Mouse (Mus musculus) adrenal gland, postnatal 25 days (tissue): ENCODE measurements around the gene Apba2. TPM values are rescaled to one million over a fixed set of nuclear protein-coding genes. Genes with fewer than 3 reads are reported as not detected.

Experiments used
- DNase-seq: peaks from one replicate; pipeline ENCODE4 v3.0.0; 2021; ENCODE audit warnings: mixed read lengths
- total RNA-seq: library from RNA; stranded (reverse); gene quantifications from 2 replicates; pipeline ENCODE4 v1.2.3, GENCODE M21; 2021

Gene Apba2
- total RNA-seq, 1 experiment from 2014 or later: not detected

DNA sequence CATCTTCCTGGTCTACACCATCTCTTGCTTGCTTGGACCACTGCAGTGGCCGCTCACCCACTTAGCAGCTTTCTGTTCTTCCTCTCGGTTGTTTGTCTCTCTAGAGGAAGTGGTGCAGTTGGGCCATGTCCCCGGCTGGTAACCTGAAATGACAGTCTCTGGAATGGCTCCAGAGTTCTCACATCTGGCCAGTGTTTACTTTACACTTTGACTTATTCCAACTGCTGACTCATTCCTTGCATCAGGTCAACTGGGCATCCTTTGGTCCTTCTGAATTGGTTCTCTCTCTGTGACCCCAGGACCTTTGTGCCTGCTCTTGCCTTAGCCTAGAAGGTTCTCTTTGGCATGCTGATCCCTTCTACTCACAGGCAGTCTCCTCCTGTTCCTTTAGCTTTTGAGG is 227.3 kb downstream of the Apba2 start:
- DNase-seq: no peak

GRCm38 (mm10) chr7:64729785-64730184 is 228.3 kb downstream of the Apba2 start:
- peak; percentile 44 for DNase-seq

GRCm38 (mm10) chr7:64739131-64739530 is 237.6 kb downstream of the Apba2 start:
- no peak for DNase-seq

DNA sequence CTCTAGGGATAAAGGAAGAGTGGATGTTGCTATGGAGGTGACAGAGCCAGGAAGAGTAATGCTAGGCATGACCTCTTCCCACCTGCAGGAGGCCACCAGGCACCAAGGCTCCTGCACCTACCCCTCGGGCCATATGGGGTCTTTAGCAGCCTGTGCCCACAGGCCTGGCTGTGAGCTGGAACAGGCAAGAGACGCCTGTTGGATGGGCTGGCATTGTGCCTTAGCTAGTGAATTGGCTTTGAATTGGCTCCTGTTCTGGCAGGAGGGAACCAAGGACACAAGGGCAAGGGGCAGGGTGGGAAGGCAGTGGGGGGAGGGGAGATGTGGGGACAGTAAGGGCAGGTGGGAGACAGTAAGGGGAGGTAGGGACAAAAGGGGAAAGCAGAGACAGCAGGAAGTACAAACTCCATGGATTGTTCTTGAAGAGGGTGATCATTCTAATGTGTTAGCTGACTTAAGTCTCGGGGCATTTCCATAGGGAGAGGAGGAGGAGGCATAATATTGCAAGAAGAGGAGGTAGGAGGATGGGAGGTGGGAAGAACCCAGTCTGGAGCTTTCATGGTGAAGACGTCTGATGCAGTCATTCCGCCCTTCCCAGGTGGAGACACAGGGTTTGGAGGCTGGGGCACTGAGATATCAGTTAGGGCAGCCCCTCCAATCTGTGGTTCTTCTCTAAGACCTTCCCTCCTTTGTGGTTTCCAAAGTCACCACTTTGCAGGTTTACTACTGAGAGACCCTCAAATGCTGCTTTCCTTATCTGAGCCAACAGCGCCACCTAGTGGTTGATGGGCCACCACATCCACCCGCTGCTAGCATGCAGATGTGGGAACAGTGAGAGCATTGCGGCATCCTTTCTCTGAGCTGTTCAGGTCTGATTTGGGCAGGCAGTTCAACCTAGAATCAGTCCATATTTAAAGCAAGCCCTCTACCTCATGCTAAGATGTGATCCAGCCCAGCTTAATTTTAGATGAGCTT is 240.1 kb downstream of the Apba2 start:
- DNase-seq: peak; percentile 73

- no peak for DNase-seq
Observed at GRCm38 (mm10) chr7:64743610-64744009, 242.1 kb downstream of the Apba2 start.

DNA sequence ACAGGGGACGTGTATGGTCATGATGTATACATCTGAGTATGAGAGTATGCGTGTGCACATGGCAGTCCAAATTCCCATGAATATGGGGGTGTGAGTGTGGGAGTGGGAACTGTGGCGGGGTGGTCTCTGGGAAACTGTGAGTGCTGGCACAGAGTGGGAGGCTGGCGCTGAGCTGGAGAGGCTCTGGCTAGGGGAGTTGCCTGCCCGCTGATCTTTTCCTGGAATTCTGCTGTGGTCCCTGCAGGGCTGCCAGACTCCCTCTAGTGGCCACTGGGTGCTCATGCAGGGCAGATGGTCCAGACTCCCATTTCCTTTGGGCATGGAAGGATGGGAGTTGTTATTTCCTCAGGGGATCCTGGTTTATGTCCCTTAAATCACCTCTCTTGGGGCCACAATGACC is 250.0 kb downstream of the Apba2 start:
- peak; percentile 57 for DNase-seq

DNA sequence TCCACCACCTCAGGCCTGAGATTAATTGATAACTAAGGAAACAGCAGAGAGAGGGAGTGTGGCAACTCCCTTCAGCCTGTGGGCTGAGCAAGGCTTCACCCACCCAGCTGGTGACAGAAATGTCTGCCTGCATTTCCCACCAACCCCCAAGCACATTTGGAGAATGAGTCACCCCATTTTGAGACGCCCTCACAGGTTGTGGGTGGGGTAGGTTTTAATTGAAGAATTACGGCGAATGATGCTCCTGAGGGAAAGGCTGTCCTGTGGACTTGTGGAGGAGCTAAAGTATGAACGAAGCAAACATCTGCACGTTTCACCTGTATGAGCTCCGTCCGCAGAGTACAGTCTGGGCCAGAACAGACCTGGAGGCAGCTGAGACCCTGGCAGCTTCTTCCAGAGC is 250.6 kb downstream of the Apba2 start:
- no peak for DNase-seq

DNA sequence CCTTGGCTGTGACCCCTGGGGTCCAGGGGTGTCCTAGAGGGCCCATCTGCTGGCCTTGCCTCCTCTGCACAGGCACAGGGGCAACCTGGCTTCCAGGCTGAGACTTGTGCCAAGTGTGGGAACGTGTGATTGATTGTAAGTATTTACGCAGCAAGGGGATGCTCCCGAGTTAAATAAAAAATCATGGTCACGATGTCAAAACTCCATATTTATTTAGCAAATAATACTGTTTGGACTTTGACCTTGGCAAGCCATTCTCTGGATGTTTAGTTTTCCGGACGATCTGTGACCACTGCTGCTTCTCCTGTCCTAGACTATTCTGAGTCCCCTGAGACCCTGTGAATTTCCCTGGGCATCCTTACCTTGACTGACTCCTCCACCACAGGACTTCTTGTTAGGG is 252.2 kb downstream of the Apba2 start:
- DNase-seq: no peak

- peak; percentile 32 for DNase-seq
Observed at GRCm38 (mm10) chr7:64754161-64754560, 252.7 kb downstream of the Apba2 start.

- no peak for DNase-seq
Observed at GRCm38 (mm10) chr7:64755141-64755540, 253.6 kb downstream of the Apba2 start.

DNA sequence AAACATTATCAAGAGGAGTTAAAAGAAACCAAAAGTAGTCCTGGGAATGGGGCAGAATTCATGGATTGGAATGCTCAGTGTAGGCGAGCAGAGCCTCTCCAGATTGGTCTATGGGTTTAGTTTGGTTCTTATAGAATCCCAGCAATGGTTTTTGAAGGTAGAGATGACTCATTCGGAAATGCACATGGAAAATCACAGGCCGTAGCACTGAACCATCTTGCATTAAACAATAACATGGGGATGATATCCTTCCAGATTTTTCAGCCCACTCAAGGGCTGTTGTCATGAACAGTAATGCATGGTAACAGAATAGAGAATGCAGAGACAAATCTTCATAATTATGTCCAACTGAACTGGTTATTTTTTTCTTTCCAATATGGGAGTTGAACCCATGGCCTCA is 264.1 kb downstream of the Apba2 start:
- DNase-seq: no peak

- no peak for DNase-seq
Observed at GRCm38 (mm10) chr7:64769768-64770167, 268.3 kb downstream of the Apba2 start.

- no peak for DNase-seq
Observed at GRCm38 (mm10) chr7:64770779-64771390, 269.4 kb downstream of the Apba2 start.

DNA sequence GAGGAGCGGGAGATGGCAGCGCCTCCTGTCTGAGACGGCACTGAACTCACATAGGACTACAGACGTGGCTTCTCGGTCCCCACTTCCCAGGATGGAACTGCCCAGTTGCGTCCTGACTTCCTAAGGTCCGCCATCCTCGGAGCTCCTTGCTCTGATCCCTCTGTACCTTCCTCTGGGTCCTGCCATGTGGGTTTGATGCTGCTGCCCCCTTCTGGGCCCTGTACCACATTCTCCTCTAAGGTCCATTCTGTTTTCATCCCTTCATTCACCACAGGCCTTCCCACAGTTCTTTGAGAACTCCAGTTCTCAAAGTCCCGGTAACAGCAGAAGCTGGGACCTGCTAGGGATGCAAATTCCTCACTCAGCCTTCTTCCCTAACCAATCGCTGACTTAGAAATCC is 272.0 kb downstream of the Apba2 start:
- no peak for DNase-seq

GRCm38 (mm10) chr7:64776708-64777489 is 275.4 kb downstream of the Apba2 start:
- no peak for DNase-seq

DNA sequence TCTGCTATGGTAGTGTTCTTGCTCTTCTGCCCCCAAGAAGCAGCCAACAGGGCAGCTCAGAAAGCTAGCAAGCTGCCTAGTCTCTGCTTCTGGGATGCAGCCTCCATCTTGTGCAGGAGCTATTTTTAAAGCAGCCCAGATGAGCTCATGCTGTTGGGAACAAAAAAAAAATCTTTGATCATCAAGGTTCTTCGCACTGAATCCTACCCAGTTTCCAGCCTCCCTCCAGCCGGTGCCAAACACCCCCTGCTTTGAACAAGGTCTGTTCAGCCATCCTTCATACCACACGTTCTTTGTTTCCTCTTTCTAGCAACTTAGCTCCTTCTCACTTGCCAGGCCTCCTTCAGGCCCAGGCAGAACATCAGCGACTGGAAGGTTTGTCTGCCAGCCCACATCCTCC is 278.0 kb downstream of the Apba2 start:
- DNase-seq: no peak

DNA sequence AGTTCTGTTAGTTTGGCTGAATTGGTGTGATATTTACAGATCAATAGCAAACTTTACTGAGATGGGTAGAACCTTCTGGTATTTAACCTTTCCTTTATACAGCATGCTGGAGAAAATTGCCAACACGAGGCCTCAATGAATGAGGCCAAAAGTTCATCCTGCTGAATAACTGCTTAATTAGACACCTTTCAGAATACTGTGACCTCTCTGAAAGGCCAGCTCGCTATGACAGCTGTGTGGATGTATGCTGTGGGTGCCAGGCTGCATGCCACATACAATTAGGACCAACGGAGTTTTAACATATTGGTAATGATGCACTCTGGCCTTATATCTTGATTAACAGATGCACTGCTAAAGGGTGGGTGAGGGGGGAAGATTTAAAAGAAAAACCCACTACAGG is 283.5 kb downstream of the Apba2 start:
- DNase-seq: no peak

DNA sequence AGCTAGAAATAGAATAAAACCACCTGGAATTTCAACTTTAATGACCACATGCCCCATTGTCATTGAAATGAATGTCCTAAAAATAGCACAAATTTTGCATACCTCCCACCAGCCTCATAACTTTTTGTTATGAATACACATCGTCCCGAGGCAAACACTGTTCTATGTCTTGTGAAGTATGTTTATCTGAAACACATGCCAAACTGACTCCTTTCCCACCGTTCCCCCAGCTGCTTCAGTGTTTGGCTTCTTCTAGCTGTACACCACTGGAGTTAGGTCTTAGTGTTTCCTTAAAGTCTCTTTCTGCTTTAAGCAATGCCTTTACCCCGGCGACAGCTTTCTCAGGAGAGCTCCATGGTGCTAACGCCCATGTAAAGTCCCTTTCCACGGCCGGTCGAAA is 289.6 kb downstream of the Apba2 start:
- DNase-seq: no peak

DNA sequence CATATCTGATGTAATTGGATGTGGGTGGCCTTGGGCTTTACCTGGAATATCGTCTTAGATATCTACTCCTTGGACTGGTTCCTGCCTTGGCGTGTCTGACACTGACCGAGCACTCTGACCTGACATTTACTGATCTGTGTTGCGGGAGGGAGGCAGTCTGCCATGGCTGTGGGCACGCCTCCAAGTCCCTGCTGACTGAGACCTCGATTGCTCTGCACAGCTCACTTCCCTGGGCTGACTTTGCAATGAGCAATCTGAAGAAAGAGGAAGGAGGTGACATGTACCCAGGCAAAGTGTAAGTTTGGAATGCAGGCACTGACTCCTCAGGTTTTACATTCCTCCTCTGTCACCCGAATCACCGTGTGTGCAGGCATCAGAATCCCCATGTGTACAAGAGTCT is 290.5 kb downstream of the Apba2 start:
- peak; percentile 91 for DNase-seq

DNA sequence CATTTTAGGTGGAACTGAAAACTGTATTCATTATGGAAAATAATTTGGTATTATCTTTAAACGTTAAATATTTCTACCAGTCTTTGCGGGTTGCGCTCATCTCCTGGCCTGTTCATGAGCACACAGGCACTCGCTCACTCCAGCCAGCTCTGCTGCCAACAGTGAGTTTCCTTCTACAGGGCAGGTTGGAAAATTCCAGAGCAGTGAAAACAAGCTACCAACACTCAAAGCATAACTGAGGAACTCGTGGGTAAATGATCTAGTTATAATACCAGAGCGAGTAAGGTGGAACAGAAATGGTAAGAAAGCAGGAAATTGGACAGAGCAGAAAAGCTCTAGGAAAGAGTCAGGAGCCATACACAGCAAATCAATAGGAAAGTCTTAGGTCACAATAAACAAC is 294.0 kb downstream of the Apba2 start:
- DNase-seq: no peak
